Mouse (Mus musculus): Measurements from ENCODE around the gene H2-DMb2. TPM values are rescaled to one million over a fixed set of nuclear protein-coding genes. Genes with fewer than 3 reads are reported as not detected.
A peak's percentile ranks its signal among the peaks of the same experiment; 100 is the strongest.

H2-DMb2 gene
- polyA plus RNA-seq, 1 experiment from 2014 or later: 0.91 TPM

GRCm38 (mm10) chr17:34109806-34110195, 33.3 kb upstream of the H2-DMb2 start:
- Histone ChIP-seq H3K4me2 (no peak overlapping the region), H3K27me3 (ENCODE audit: insufficient read depth, low read length) (no peaks in the 10 kb centered on the region), H3K36me3 (ENCODE audit: insufficient read depth) (peaks cover 64% of the 10 kb centered on the region), H3K9ac (no peak overlapping the region), H3K4me1 (ENCODE audit: insufficient read depth) (no peaks in the 10 kb centered on the region), H3K9me3 (ENCODE audit: low read depth, low read length) (no peaks in the 10 kb centered on the region), H3K27ac (ENCODE audit: low read depth) (peak overlapping the region; percentile 9; the same call in 1 of the 2 replicates), H3K4me3 (ENCODE audit: low read depth, low read length) (no peak overlapping the region)
- ATAC-seq (ENCODE audit: insufficient read depth): peak; percentile 29; the same call in 1 of the 2 replicates
- WGBS: 58% methylated on average over 3 of the region's 3 CpGs
- no peak for TF ChIP-seq CTCF (IDR thresholded peaks at IDR 0.05; ENCODE audit: low read depth)
- peak; percentile 39 for DNase-seq

GRCm38 (mm10) chr17:34110309-34110708, 32.8 kb upstream of the H2-DMb2 start:
- Histone ChIP-seq H3K9me3 (ENCODE audit: low read depth, low read length) (no peaks in the 10 kb centered on the region), H3K4me1 (ENCODE audit: insufficient read depth) (no peaks in the 10 kb centered on the region), H3K27ac (ENCODE audit: low read depth) (peak overlapping the region; percentile 9; the same call in 1 of the 2 replicates), H3K9ac (no peak overlapping the region), H3K4me2 (no peak overlapping the region), H3K36me3 (ENCODE audit: insufficient read depth) (peaks cover 69% of the 10 kb centered on the region), H3K27me3 (ENCODE audit: insufficient read depth, low read length) (no peaks in the 10 kb centered on the region), H3K4me3 (ENCODE audit: low read depth, low read length) (no peak overlapping the region)
- TF ChIP-seq CTCF (IDR thresholded peaks at IDR 0.05; ENCODE audit: low read depth): no peak
- WGBS: 50% methylated on average over 8 of the region's 8 CpGs
- ATAC-seq (ENCODE audit: insufficient read depth) (no peak), DNase-seq (no peak)

GRCm38 (mm10) chr17:34114114-34114513, 29.0 kb upstream of the H2-DMb2 start:
- H3K9me3 ChIP-seq (ENCODE audit: low read depth, low read length): no peaks in the 10 kb centered on the region
- peaks cover 99% of the 10 kb centered on the region for H3K36me3 ChIP-seq (ENCODE audit: insufficient read depth)
- H3K4me1 ChIP-seq (ENCODE audit: insufficient read depth): 0 out of 2 replicates have a peak, but pooled peaks cover 5% of the 10 kb centered on the region
- DNase-seq (no peak), ATAC-seq (ENCODE audit: insufficient read depth) (no peak)
- no peak overlapping the region for H3K4me2 ChIP-seq
- no peak overlapping the region for H3K9ac ChIP-seq
- no peak for TF ChIP-seq CTCF (IDR thresholded peaks at IDR 0.05; ENCODE audit: low read depth)
- no peak overlapping the region for H3K27ac ChIP-seq (ENCODE audit: low read depth)
- no peaks in the 10 kb centered on the region for H3K27me3 ChIP-seq (ENCODE audit: insufficient read depth, low read length)
- 93% methylated on average over 7 of the region's 7 CpGs for whole genome bisulfite sequencing
- no peak overlapping the region for H3K4me3 ChIP-seq (ENCODE audit: low read depth, low read length)

DNA sequence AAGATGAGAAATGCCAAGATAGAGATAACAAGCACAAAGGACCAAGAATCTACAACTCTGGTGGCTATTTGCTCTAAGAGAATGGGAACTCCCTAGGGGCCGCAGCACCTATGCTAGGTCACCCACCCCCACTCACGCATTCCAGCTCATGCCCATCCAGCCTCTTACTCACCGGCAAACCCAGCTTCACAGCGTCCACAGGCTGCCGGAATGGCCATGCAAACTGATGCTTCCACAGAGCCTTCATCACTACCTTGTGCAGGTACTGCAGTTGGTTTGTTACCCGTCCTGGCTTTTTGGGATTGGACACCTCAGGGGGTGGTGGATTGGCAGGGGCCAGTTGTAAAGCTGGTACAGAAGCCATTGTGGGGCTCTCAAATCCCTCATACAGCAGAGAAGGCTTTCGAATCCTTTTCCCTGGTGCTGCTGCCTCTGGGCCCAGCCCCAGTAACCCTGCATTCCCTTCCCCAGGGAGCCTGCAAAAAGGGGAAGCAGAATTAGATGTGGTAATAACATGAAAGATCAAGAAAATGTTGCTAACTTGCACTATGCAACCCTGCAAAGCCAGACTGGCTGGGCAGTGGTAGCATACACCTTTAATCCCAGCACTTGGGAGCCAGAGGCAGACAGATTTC, 26.3 kb upstream of the H2-DMb2 start:
- H3K27ac ChIP-seq (ENCODE audit: low read depth): no peak overlapping the region
- 19% methylated on average over 7 of the region's 7 CpGs for WGBS
- no peak for TF ChIP-seq CTCF (IDR thresholded peaks at IDR 0.05; ENCODE audit: low read depth)
- peak overlapping the region; percentile 94 for H3K9ac ChIP-seq
- peaks cover 75% of the 10 kb centered on the region for H3K36me3 ChIP-seq (ENCODE audit: insufficient read depth)
- ATAC-seq (ENCODE audit: insufficient read depth): no peak
- H3K4me2 ChIP-seq: peak overlapping the region; percentile 99
- peak overlapping the region; percentile 100 for H3K4me3 ChIP-seq (ENCODE audit: low read depth, low read length)
- H3K9me3 ChIP-seq (ENCODE audit: low read depth, low read length): no peaks in the 10 kb centered on the region
- DNase-seq: no peak
- no peaks in the 10 kb centered on the region for H3K27me3 ChIP-seq (ENCODE audit: insufficient read depth, low read length)
- H3K4me1 ChIP-seq (ENCODE audit: insufficient read depth): 0 out of 2 replicates have a peak, but pooled peaks cover 5% of the 10 kb centered on the region

- Histone ChIP-seq H3K27me3 (ENCODE audit: insufficient read depth, low read length) (no peaks in the 10 kb centered on the region), H3K9me3 (ENCODE audit: low read depth, low read length) (no peaks in the 10 kb centered on the region), H3K27ac (ENCODE audit: low read depth) (no peak overlapping the region), H3K4me2 (peak overlapping the region; percentile 99), H3K36me3 (ENCODE audit: insufficient read depth) (peaks cover 67% of the 10 kb centered on the region), H3K9ac (peak overlapping the region; percentile 94), H3K4me1 (ENCODE audit: insufficient read depth) (0 out of 2 replicates have a peak, but pooled peaks cover 5% of the 10 kb centered on the region), H3K4me3 (ENCODE audit: low read depth, low read length) (peak overlapping the region; percentile 100)
- TF ChIP-seq CTCF (IDR thresholded peaks at IDR 0.05; ENCODE audit: low read depth): no peak
- under 1% methylated on average over 5 of the region's 5 CpGs for WGBS
- peak; percentile 63 for DNase-seq
- no peak for ATAC-seq (ENCODE audit: insufficient read depth)
Observed at GRCm38 (mm10) chr17:34117421-34118112, 25.5 kb upstream of the H2-DMb2 start.

DNA sequence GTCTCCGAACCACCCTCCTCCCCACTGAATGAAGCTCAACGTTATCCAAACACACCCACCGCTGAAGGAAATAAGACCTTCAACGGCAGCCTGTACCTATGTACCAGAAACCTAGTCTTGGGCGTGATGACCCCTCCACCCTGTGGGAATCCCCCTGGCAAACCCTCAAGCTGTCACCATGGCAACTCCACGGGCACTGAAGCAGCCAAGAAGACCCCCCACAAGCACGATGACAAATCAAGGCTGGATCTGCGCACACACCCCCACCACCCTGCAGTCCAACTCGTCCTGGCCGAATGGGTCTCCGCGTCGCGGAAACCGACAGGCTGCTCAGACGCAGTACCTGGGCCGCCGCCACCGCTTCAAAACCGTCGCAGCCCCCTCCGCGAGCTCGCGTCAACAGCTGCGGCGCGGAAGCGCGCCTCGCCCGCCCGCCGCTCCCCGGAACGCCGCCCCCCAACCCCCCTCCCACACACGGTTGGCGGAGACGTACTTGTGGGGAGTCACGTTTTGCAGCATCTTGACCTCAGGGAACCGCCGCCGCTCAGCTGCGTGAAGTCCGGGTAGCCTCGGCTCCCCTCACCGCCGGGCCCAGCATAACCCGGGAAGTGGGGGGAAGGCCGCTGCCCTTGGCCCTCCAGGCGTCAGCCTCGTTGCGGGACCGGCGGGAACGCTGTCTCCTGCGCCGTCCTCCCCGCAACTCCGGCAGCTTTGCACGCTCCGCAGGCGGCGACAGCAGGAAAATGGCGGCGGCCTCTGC, 24.8 kb upstream of the H2-DMb2 start:
- Histone ChIP-seq H3K27ac (ENCODE audit: low read depth) (peak overlapping the region; percentile 100), H3K27me3 (ENCODE audit: insufficient read depth, low read length) (no peaks in the 10 kb centered on the region), H3K9me3 (ENCODE audit: low read depth, low read length) (no peaks in the 10 kb centered on the region), H3K4me2 (peak overlapping the region; percentile 99), H3K4me3 (ENCODE audit: low read depth, low read length) (peak overlapping the region; percentile 100), H3K9ac (peak overlapping the region; percentile 94), H3K4me1 (ENCODE audit: insufficient read depth) (0 out of 2 replicates have a peak, but pooled peaks cover 5% of the 10 kb centered on the region), H3K36me3 (ENCODE audit: insufficient read depth) (peaks cover 60% of the 10 kb centered on the region)
- WGBS: 1% methylated on average over 67 of the region's 67 CpGs
- no peak for ATAC-seq (ENCODE audit: insufficient read depth)
- no peak for TF ChIP-seq CTCF (IDR thresholded peaks at IDR 0.05; ENCODE audit: low read depth)
- DNase-seq: peak; percentile 50
